Mouse (Mus musculus): ENCODE results near the gene Ppp2r5a. TPM values are rescaled to one million over a fixed set of nuclear protein-coding genes. Genes with fewer than 3 reads are reported as not detected.

Gene Ppp2r5a
- polyA plus RNA-seq, 1 experiment from 2014 or later, result 9.5 TPM

- H3K27me3 ChIP-seq (ENCODE audit: poor library complexity, severe bottlenecking), result 0 out of 2 replicates have a peak, but pooled peaks cover 9% of the 10 kb centered on the region
- 83% methylated on average over 6 of the region's 6 CpGs for WGBS
- H3K9me3 ChIP-seq, result no peaks in the 10 kb centered on the region
- no peak overlapping the region for H3K4me3 ChIP-seq
- H3K27ac ChIP-seq, result no peak overlapping the region
- DNase-seq (ENCODE audit: extremely low spot score, low spot score), result no peak
- peaks cover 30% of the 10 kb centered on the region for H3K4me1 ChIP-seq
- H3K36me3 ChIP-seq (replicated peaks), result no peaks in the 10 kb centered on the region
Observed at GRCm38 (mm10) chr1:191414432-191414831, 11.4 kb upstream of the Ppp2r5a start.

GRCm38 (mm10) chr1:191413691-191414415 is 10.8 kb upstream of the Ppp2r5a start:
- H3K27me3 ChIP-seq (ENCODE audit: poor library complexity, severe bottlenecking), result 0 out of 2 replicates have a peak, but pooled peaks cover 11% of the 10 kb centered on the region
- WGBS, result 57% methylated on average over 6 of the region's 6 CpGs

GRCm38 (mm10) chr1:191410294-191411036 is 7.4 kb upstream of the Ppp2r5a start:
- 0 out of 2 replicates have a peak, but pooled peaks cover 10% of the 10 kb centered on the region for H3K4me1 ChIP-seq
- no peaks in the 10 kb centered on the region for H3K9me3 ChIP-seq
- no peak overlapping the region for H3K27ac ChIP-seq
- no peak overlapping the region for H3K4me3 ChIP-seq
- 0 out of 2 replicates have a peak, but pooled peaks cover 15% of the 10 kb centered on the region for H3K27me3 ChIP-seq (ENCODE audit: poor library complexity, severe bottlenecking)
- no peaks in the 10 kb centered on the region for H3K36me3 ChIP-seq (replicated peaks)
- no peak for DNase-seq (ENCODE audit: extremely low spot score, low spot score)
- WGBS, result 65% methylated on average over 10 of the region's 10 CpGs

More at GRCm38 (mm10) chr1:191413691-191414415, 10.8 kb upstream of the Ppp2r5a start:
- no peak overlapping the region for H3K27ac ChIP-seq
- H3K36me3 ChIP-seq (replicated peaks), result no peaks in the 10 kb centered on the region
- no peak overlapping the region for H3K4me3 ChIP-seq
- no peak for DNase-seq (ENCODE audit: extremely low spot score, low spot score)
- H3K4me1 ChIP-seq, result peaks cover 26% of the 10 kb centered on the region
- no peaks in the 10 kb centered on the region for H3K9me3 ChIP-seq

GRCm38 (mm10) chr1:191407246-191407645 is 4.2 kb upstream of the Ppp2r5a start:
- H3K9me3 ChIP-seq, result no peaks in the 10 kb centered on the region
- peaks cover 13% of the 10 kb centered on the region for H3K4me1 ChIP-seq
- 70% methylated on average over 12 of the region's 12 CpGs for WGBS
- H3K4me3 ChIP-seq, result no peak overlapping the region
- no peak overlapping the region for H3K27ac ChIP-seq
- H3K36me3 ChIP-seq (replicated peaks), result no peaks in the 10 kb centered on the region
- DNase-seq (ENCODE audit: extremely low spot score, low spot score), result no peak
- 0 out of 2 replicates have a peak, but pooled peaks cover 15% of the 10 kb centered on the region for H3K27me3 ChIP-seq (ENCODE audit: poor library complexity, severe bottlenecking)

- H3K4me3 ChIP-seq, result no peak overlapping the region
- H3K4me1 ChIP-seq, result peaks cover 13% of the 10 kb centered on the region
- no peak for DNase-seq (ENCODE audit: extremely low spot score, low spot score)
- 0 out of 2 replicates have a peak, but pooled peaks cover 15% of the 10 kb centered on the region for H3K27me3 ChIP-seq (ENCODE audit: poor library complexity, severe bottlenecking)
- no peaks in the 10 kb centered on the region for H3K9me3 ChIP-seq
- 90% methylated on average over 8 of the region's 8 CpGs for WGBS
- H3K36me3 ChIP-seq (replicated peaks), result no peaks in the 10 kb centered on the region
- H3K27ac ChIP-seq, result no peak overlapping the region
Observed at GRCm38 (mm10) chr1:191406516-191406915, 3.4 kb upstream of the Ppp2r5a start.

GRCm38 (mm10) chr1:191404721-191405329 is 1.8 kb upstream of the Ppp2r5a start:
- 86% methylated on average over 10 of the region's 10 CpGs for WGBS
- Histone ChIP-seq H3K27me3 (ENCODE audit: poor library complexity, severe bottlenecking) (0 out of 2 replicates have a peak, but pooled peaks cover 7% of the 10 kb centered on the region), H3K27ac (no peak overlapping the region), H3K4me1 (peaks cover 13% of the 10 kb centered on the region), H3K36me3 (replicated peaks) (no peaks in the 10 kb centered on the region), H3K4me3 (no peak overlapping the region), H3K9me3 (no peaks in the 10 kb centered on the region)
- no peak for DNase-seq (ENCODE audit: extremely low spot score, low spot score)

GRCm38 (mm10) chr1:191404301-191404700 is 1.2 kb upstream of the Ppp2r5a start:
- peaks cover 8% of the 10 kb centered on the region for H3K4me1 ChIP-seq
- no peak overlapping the region for H3K27ac ChIP-seq
- H3K36me3 ChIP-seq (replicated peaks), result no peaks in the 10 kb centered on the region
- DNase-seq (ENCODE audit: extremely low spot score, low spot score), result no peak
- H3K4me3 ChIP-seq, result no peak overlapping the region
- WGBS, result 29% methylated on average over 1 of the region's 1 CpGs
- no peaks in the 10 kb centered on the region for H3K9me3 ChIP-seq
- H3K27me3 ChIP-seq (ENCODE audit: poor library complexity, severe bottlenecking), result 0 out of 2 replicates have a peak, but pooled peaks cover 5% of the 10 kb centered on the region

- Histone ChIP-seq H3K36me3 (replicated peaks) (no peaks in the 10 kb centered on the region), H3K4me1 (peaks cover 14% of the 10 kb centered on the region), H3K4me3 (no peak overlapping the region), H3K27ac (no peak overlapping the region), H3K27me3 (ENCODE audit: poor library complexity, severe bottlenecking) (peaks cover 12% of the 10 kb centered on the region; the same call in 1 of the 2 replicates), H3K9me3 (no peaks in the 10 kb centered on the region)
- DNase-seq (ENCODE audit: extremely low spot score, low spot score), result no peak
- WGBS, result 66% methylated on average over 7 of the region's 7 CpGs
Observed at GRCm38 (mm10) chr1:191402506-191402905, 566 bp downstream of the Ppp2r5a start.

- WGBS, result under 1% methylated on average over 82 of the region's 82 CpGs
- DNase-seq (ENCODE audit: extremely low spot score, low spot score), result peak; percentile 99
- Histone ChIP-seq H3K9me3 (no peaks in the 10 kb centered on the region), H3K4me3 (peak overlapping the region; percentile 76), H3K36me3 (replicated peaks) (no peaks in the 10 kb centered on the region), H3K27ac (peak overlapping the region; percentile 94), H3K27me3 (ENCODE audit: poor library complexity, severe bottlenecking) (peaks cover 8% of the 10 kb centered on the region), H3K4me1 (peaks cover 30% of the 10 kb centered on the region)
Observed at GRCm38 (mm10) chr1:191396897-191397849, 5.9 kb downstream of the Ppp2r5a start.

GRCm38 (mm10) chr1:191396446-191396845 is 6.6 kb downstream of the Ppp2r5a start:
- no peaks in the 10 kb centered on the region for H3K36me3 ChIP-seq (replicated peaks)
- H3K4me1 ChIP-seq, result peaks cover 36% of the 10 kb centered on the region
- peaks cover 8% of the 10 kb centered on the region for H3K27me3 ChIP-seq (ENCODE audit: poor library complexity, severe bottlenecking)
- WGBS, result under 1% methylated on average over 70 of the region's 74 CpGs
- peak; percentile 39 for DNase-seq (ENCODE audit: extremely low spot score, low spot score)
- H3K27ac ChIP-seq, result peak overlapping the region; percentile 94
- H3K4me3 ChIP-seq, result peak overlapping the region; percentile 76
- H3K9me3 ChIP-seq, result no peaks in the 10 kb centered on the region

GRCm38 (mm10) chr1:191395871-191396433 is 7.1 kb downstream of the Ppp2r5a start:
- Histone ChIP-seq H3K27me3 (ENCODE audit: poor library complexity, severe bottlenecking) (peaks cover 8% of the 10 kb centered on the region), H3K4me1 (peaks cover 37% of the 10 kb centered on the region), H3K27ac (peak overlapping the region; percentile 94), H3K9me3 (no peaks in the 10 kb centered on the region), H3K4me3 (peak overlapping the region; percentile 76), H3K36me3 (replicated peaks) (no peaks in the 10 kb centered on the region)
- under 1% methylated on average over 41 of the region's 43 CpGs for WGBS
- peak; percentile 50 for DNase-seq (ENCODE audit: extremely low spot score, low spot score)

Data from forebrain, embryonic 10.5 days (tissue).